Mouse (Mus musculus) cerebellum, adult 2 months (tissue): ENCODE data around the gene Chst8. TPM values are rescaled to one million over a fixed set of nuclear protein-coding genes. Genes with fewer than 3 reads are reported as not detected.
A peak's percentile ranks its signal among the peaks of the same experiment; 100 is the strongest.

Source experiments
- DNase-seq, 2 experiments: peaks; one replicate each; pipeline ENCODE4 v3.0.0; 2021
- H3K27ac ChIP-seq: fragments of 200-500 bp; 2 replicates; pipeline ENCODE4 v1.5.1; 2012; ENCODE audit warnings: low read length, control low read depth, inconsistent platforms; ENCODE audit not compliant: insufficient read depth
- H3K27me3 ChIP-seq: fragments of 200-500 bp; 2 replicates; pipeline ENCODE4 v1.6.1; 2012; ENCODE audit warnings: inconsistent platforms, mild to moderate bottlenecking, low read length, moderate library complexity; ENCODE audit not compliant: control insufficient read depth, insufficient read depth
- H3K4me1 ChIP-seq: fragments of 200-500 bp; 2 replicates; pipeline ENCODE4 v1.6.1; 2011; ENCODE audit warnings: low read length; ENCODE audit not compliant: control insufficient read depth, insufficient read depth
- H3K4me3 ChIP-seq: fragments of 200-500 bp; replicated peaks from 2 replicates; pipeline ENCODE3; 2011; ENCODE audit warnings: mild to moderate bottlenecking, low read depth, low read length, control low read depth; ENCODE audit not compliant: insufficient read depth
- CTCF ChIP-seq: fragments of 200-500 bp; IDR thresholded peaks from 2 replicates; pipeline ENCODE4 v1.5.1; 2011; ENCODE audit warnings: low read depth, mild to moderate bottlenecking, control low read depth, low read length, moderate library complexity, borderline replicate concordance; ENCODE audit not compliant: insufficient read depth
- POLR2A ChIP-seq: fragments of 200-500 bp; IDR thresholded peaks from 2 replicates; pipeline ENCODE4 v1.6.1; 2011; ENCODE audit warnings: low read length, control low read depth, borderline replicate concordance; ENCODE audit not compliant: insufficient read depth
- WGBS: fragments of 180-500 bp; shearing (Covaris S2); methylation state at CpG from one replicate; pipeline ENCODE4 v1.1.7; 2018; 5-methylcytosine and 5-hydroxymethylcytosine counted together
- polyA plus RNA-seq: library from polyadenylated mRNA; depleted of rRNA; stranded (reverse); fragments of >200 nt; gene quantifications from 2 replicates; pipeline ENCODE4 v1.2.3, GENCODE M21; 2012

The Chst8 gene
- polyA plus RNA-seq, 1 experiment: 30.1 TPM

- Histone ChIP-seq H3K4me3 (no peak overlapping the region), H3K27me3 (no peaks in the 10 kb centered on the region), H3K27ac (no peak overlapping the region), H3K4me1 (no peaks in the 10 kb centered on the region)
- DNase-seq: no peak
- TF ChIP-seq POLR2A: no peak
- no peak for TF ChIP-seq CTCF
- WGBS: 32% methylated on average over 3 of the region's 3 CpGs
Measured at GRCm38 (mm10) chr7:34758721-34759120, 53.8 kb downstream of the Chst8 start.

- no peak for TF ChIP-seq CTCF
- no peak for TF ChIP-seq POLR2A
- H3K27me3 ChIP-seq: no peaks in the 10 kb centered on the region
- H3K27ac ChIP-seq: no peak overlapping the region
- DNase-seq: no peak
- WGBS: 86% methylated on average over 4 of the region's 4 CpGs
- no peaks in the 10 kb centered on the region for H3K4me1 ChIP-seq
- no peak overlapping the region for H3K4me3 ChIP-seq
Measured at GRCm38 (mm10) chr7:34757513-34757912, 55.0 kb downstream of the Chst8 start.

GRCm38 (mm10) chr7:34753140-34753886 lies 59.2 kb downstream of the Chst8 start:
- H3K27me3 ChIP-seq: no peaks in the 10 kb centered on the region
- no peaks in the 10 kb centered on the region; the same call in 1 of the 2 replicates for H3K4me1 ChIP-seq
- TF ChIP-seq CTCF: no peak
- TF ChIP-seq POLR2A: no peak
- H3K27ac ChIP-seq: no peak overlapping the region
- DNase-seq: peak in 1 of 2 experiments; percentile 14
- 17% methylated on average over 32 of the region's 32 CpGs for whole genome bisulfite sequencing
- no peak overlapping the region for H3K4me3 ChIP-seq

- no peaks in the 10 kb centered on the region; the same call in 1 of the 2 replicates for H3K4me1 ChIP-seq
- H3K4me3 ChIP-seq: no peak overlapping the region
- 44% methylated on average over 10 of the region's 10 CpGs for WGBS
- H3K27ac ChIP-seq: no peak overlapping the region
- no peaks in the 10 kb centered on the region for H3K27me3 ChIP-seq
- no peak for DNase-seq
- TF ChIP-seq CTCF (no peak), POLR2A (no peak)
Measured at GRCm38 (mm10) chr7:34752151-34752762, 60.3 kb downstream of the Chst8 start.

GRCm38 (mm10) chr7:34750350-34750749 lies 62.2 kb downstream of the Chst8 start:
- whole genome bisulfite sequencing: 58% methylated on average over 7 of the region's 7 CpGs
- Histone ChIP-seq H3K27me3 (no peaks in the 10 kb centered on the region), H3K4me3 (no peak overlapping the region), H3K27ac (no peak overlapping the region), H3K4me1 (no peaks in the 10 kb centered on the region; the same call in 1 of the 2 replicates)
- no peak for TF ChIP-seq CTCF
- TF ChIP-seq POLR2A: no peak
- no peak for DNase-seq

GRCm38 (mm10) chr7:34749753-34750152 lies 62.8 kb downstream of the Chst8 start:
- 43% methylated on average over 3 of the region's 3 CpGs for WGBS
- H3K4me1 ChIP-seq: no peaks in the 10 kb centered on the region; the same call in 1 of the 2 replicates
- H3K27me3 ChIP-seq: no peaks in the 10 kb centered on the region
- no peak overlapping the region for H3K4me3 ChIP-seq
- no peak for TF ChIP-seq POLR2A
- TF ChIP-seq CTCF: peak; percentile 23; the same call in 1 of the 2 replicates
- no peak overlapping the region for H3K27ac ChIP-seq
- DNase-seq: no peak

- no peaks in the 10 kb centered on the region for H3K27me3 ChIP-seq
- H3K27ac ChIP-seq: no peak overlapping the region
- no peak overlapping the region for H3K4me3 ChIP-seq
- DNase-seq: no peak
- TF ChIP-seq POLR2A (no peak), CTCF (no peak)
- no peaks in the 10 kb centered on the region; the same call in 1 of the 2 replicates for H3K4me1 ChIP-seq
- 78% methylated on average over 4 of the region's 4 CpGs for WGBS
Measured at GRCm38 (mm10) chr7:34748501-34748900, 64.0 kb downstream of the Chst8 start.

GRCm38 (mm10) chr7:34747661-34748060 lies 64.8 kb downstream of the Chst8 start:
- 60% methylated on average over 12 of the region's 12 CpGs for WGBS
- H3K27ac ChIP-seq: no peak overlapping the region
- H3K4me3 ChIP-seq: no peak overlapping the region
- H3K27me3 ChIP-seq: no peaks in the 10 kb centered on the region
- no peaks in the 10 kb centered on the region; the same call in 1 of the 2 replicates for H3K4me1 ChIP-seq
- no peak for DNase-seq
- no peak for TF ChIP-seq CTCF
- TF ChIP-seq POLR2A: no peak
